Mouse (Mus musculus) heart, embryonic 13.5 days (tissue): ENCODE measurements at regions not wholly inside any gene's neighbourhood (a gene's known extent, or its start where the extent isn't known, plus 50 kb on each side); places are given as distances from the start of the nearest gene placed in this dataset.

ENCODE experiments used
- ATAC-seq: fragments of 200-750 bp; cut with Nextera tagmentation; 2 replicates; pipeline ENCODE4 v1.8.0; 2017; ENCODE audit warnings: moderate TSS enrichment; ENCODE audit not compliant: insufficient number of reproducible peaks, low FRiP score, low TSS enrichment; ENCODE audit errors: extremely low read depth
- H3K27ac ChIP-seq: fragments of 300-500 bp; sonication (generic); replicated peaks from 2 replicates; pipeline ENCODE4 v1.5.1; 2015; ENCODE audit warnings: moderate library complexity, mild to moderate bottlenecking, inconsistent platforms
- H3K27me3 ChIP-seq: fragments of 300-500 bp; sonication (generic); replicated peaks from 2 replicates; pipeline ENCODE4 v1.6.1; 2015; ENCODE audit warnings: mild to moderate bottlenecking, inconsistent platforms
- H3K36me3 ChIP-seq: fragments of 300-500 bp; sonication (generic); 2 replicates; pipeline ENCODE4 v1.6.1; 2015; ENCODE audit warnings: mild to moderate bottlenecking, inconsistent platforms
- H3K4me1 ChIP-seq: fragments of 300-500 bp; sonication (generic); 2 replicates; pipeline ENCODE4 v1.6.1; 2015; ENCODE audit warnings: inconsistent platforms
- H3K4me2 ChIP-seq: fragments of 300-500 bp; sonication (generic); 2 replicates; pipeline ENCODE4 v1.6.1; 2015; ENCODE audit warnings: inconsistent platforms, mild to moderate bottlenecking, moderate library complexity
- H3K4me3 ChIP-seq: fragments of 300-500 bp; sonication (generic); 2 replicates; pipeline ENCODE4 v1.5.1; 2015; ENCODE audit warnings: moderate library complexity, mild to moderate bottlenecking, inconsistent platforms
- H3K9ac ChIP-seq: fragments of 300-500 bp; sonication (generic); 2 replicates; pipeline ENCODE4 v1.6.1; 2015; ENCODE audit warnings: inconsistent platforms, mild to moderate bottlenecking, moderate library complexity
- H3K9me3 ChIP-seq: fragments of 300-500 bp; sonication (generic); 2 replicates; pipeline ENCODE4 v1.6.1; 2016; ENCODE audit warnings: inconsistent platforms
- WGBS: fragments of 180-500 bp; shearing (Covaris S2); methylation state at CpG from one replicate; pipeline ENCODE4 v1.1.7; 2015; ENCODE audit warnings: mixed read lengths; 5-methylcytosine and 5-hydroxymethylcytosine counted together

DNA sequence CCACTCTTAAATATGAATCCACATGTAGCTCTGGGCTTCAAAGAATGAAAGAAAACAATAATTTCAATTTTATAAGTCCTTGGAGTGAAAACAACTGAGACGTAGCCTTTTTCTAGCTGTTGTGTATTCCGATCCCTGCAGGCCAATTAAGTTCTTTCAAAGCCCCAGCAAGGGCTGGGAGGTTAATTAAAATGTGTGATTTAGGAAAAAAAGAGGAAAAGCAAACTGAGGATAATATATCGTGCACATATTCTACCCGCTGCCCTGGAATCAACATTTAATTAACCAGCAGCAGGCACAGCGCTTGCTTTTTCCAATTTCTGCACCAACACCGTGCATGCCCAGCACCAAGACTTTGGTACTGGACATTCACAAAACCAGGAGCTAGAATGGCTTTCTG is 167.0 kb downstream of the Nectin3 start:
- Histone ChIP-seq H3K27me3 (no peaks in the 10 kb centered on the region), H3K4me1 (no peaks in the 10 kb centered on the region), H3K4me3 (no peak overlapping the region), H3K36me3 (no peaks in the 10 kb centered on the region), H3K9me3 (0 out of 2 replicates have a peak, but pooled peaks cover 5% of the 10 kb centered on the region), H3K9ac (no peak overlapping the region), H3K27ac (no peak overlapping the region), H3K4me2 (no peak overlapping the region)
- WGBS = 86% methylated on average over 6 of the region's 6 CpGs
- no peak for ATAC-seq

DNA sequence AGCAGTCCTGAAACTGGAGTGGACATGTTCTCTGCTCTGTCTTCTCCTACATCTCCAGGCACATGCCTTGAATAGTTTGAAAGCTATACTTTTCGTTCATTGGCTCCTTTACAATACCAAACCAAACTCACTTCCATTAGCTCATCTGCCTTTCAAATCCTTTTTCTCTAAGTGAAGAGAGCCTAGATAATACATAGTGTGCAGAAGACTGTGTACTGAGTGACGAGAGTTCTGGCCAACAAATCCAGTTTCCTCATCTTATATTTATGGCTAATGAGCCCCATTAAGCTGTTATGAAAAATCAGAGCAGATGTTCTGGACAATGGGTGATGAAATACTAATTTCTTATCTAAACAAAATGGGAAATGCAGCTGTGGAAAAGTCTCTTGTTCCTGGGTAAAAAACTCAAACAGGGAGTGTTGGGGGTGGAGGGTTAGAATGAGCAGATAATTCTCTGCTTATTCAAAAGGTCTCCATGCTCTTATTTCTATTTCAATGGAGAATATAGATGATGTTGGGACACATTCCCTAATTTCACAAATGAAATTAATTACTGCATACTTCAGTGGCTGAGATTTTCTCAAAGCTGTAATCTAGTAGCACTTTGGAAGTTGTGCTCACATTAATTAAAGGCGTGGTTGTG is 144.3 kb upstream of the Gm4737 start:
- Histone ChIP-seq H3K27me3 (no peaks in the 10 kb centered on the region), H3K9me3 (no peaks in the 10 kb centered on the region), H3K9ac (no peak overlapping the region), H3K4me1 (peaks cover 7% of the 10 kb centered on the region; the same call in 1 of the 2 replicates), H3K27ac (no peak overlapping the region), H3K36me3 (no peaks in the 10 kb centered on the region), H3K4me3 (no peak overlapping the region), H3K4me2 (no peak overlapping the region)
- WGBS = 63% methylated on average over 3 of the region's 3 CpGs
- ATAC-seq = no peak

DNA sequence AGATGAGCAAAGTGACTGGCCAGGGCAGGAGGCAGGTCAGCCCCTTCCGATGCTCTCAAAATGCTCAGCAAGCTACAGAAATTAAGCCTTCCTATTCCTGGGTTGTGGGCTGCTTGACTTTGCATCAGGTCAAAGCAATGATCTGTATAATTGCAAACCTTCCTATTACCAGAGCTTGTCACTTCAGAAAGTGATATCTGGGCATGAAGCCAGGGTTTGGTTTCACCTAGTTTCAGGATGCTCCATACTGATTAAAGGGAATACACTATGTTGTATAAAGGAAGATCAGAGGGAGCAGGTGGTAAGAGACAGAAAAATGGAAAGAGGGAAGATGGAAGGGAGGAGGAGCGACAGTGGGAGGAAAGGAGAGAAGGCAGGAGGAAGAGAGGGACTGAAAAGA is 142.3 kb upstream of the Gm4737 start:
- Histone ChIP-seq H3K27ac (no peak overlapping the region), H3K4me3 (no peak overlapping the region), H3K9me3 (no peaks in the 10 kb centered on the region), H3K4me1 (peaks cover 12% of the 10 kb centered on the region), H3K27me3 (no peaks in the 10 kb centered on the region), H3K36me3 (no peaks in the 10 kb centered on the region), H3K4me2 (no peak overlapping the region), H3K9ac (no peak overlapping the region)
- no peak for ATAC-seq
- WGBS = 80% methylated on average over 2 of the region's 2 CpGs

DNA sequence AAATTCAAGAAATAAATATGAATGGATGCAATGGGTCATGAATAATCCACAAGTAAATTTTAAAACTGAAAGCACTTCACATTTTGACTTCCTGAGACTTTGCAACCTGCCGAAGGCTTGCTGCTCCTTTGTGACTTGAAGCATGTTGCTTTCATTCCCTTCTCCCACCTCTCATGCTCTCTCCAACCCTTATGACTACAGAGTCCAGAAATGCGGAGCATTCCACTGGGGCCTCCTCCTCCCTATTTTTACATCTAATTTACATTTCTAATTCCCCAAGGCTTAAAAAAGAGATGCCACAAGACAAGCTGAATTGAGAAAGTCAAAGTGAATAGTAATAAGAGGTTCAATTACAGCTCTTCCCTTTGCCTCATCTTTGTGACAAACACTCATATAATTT is 141.5 kb upstream of the Gm4737 start:
- Histone ChIP-seq H3K36me3 (no peaks in the 10 kb centered on the region), H3K4me1 (peaks cover 12% of the 10 kb centered on the region), H3K9ac (no peak overlapping the region), H3K4me2 (no peak overlapping the region), H3K9me3 (no peaks in the 10 kb centered on the region), H3K4me3 (no peak overlapping the region), H3K27me3 (no peaks in the 10 kb centered on the region), H3K27ac (no peak overlapping the region)
- WGBS = 48% methylated on average over 2 of the region's 2 CpGs
- ATAC-seq = no peak

DNA sequence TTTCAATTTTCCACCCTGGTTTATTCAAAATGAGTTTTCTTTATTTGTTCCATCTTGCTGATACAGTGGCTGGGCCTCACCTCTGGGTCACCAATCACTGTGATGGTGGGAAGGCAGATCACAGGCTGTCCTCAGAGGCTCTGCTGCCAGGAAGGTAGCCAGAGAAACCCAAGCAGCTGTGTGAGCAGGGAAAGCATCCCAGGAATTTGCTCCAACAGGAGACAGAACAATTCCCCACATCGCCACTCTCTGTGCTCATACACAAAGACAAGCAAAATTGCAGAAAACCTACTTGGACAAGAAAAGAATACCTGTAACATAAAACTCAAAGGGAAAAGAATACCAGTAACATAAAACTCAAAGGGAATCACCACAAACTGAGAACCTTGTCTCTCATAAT is 139.0 kb upstream of the Gm4737 start:
- 32% methylated on average over 1 of the region's 1 CpGs for WGBS
- H3K36me3 ChIP-seq = no peaks in the 10 kb centered on the region
- H3K4me2 ChIP-seq = no peak overlapping the region
- H3K4me1 ChIP-seq = peaks cover 12% of the 10 kb centered on the region
- no peaks in the 10 kb centered on the region for H3K9me3 ChIP-seq
- H3K9ac ChIP-seq = no peak overlapping the region
- H3K27ac ChIP-seq = no peak overlapping the region
- H3K4me3 ChIP-seq = no peak overlapping the region
- no peaks in the 10 kb centered on the region for H3K27me3 ChIP-seq
- ATAC-seq = no peak

DNA sequence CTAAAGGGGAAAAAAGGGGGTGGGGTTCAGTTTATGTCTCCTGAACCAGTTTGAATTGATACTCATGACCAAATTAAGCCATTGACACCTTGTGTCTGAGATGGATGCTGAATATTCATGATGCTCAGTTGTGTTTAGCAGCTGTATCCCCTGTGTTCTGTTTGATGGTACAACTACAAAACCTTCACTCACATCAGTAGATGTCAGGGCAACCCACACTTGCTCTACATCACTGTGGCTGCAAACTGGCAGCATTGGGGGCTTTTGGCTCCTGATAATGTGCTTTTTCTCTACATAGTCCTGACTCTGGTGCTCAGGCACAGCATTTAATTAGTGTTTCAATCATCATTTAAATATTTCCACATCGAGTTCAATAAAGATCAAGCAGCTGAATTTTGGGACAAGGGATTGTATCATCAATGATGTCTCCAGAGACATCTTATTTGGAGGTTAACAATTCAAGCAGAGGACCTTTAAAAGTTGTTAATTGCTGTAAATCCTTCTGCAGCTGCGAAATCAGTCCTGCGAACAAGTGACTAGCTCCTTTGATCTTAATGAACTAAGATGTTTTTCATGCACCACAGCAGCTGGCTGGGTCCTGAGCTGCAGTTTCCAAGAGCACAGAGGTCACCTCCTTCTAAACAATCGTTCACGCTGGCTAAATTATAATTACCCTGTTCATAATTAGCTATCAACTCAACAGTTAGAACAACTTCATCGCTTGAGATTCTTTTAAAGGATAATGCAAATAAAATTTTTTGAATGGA is 136.4 kb upstream of the Gm4737 start:
- H3K27ac ChIP-seq = no peak overlapping the region
- H3K4me2 ChIP-seq = no peak overlapping the region
- peaks cover 8% of the 10 kb centered on the region for H3K4me1 ChIP-seq
- H3K9ac ChIP-seq = no peak overlapping the region
- no peaks in the 10 kb centered on the region for H3K9me3 ChIP-seq
- ATAC-seq = no peak
- H3K36me3 ChIP-seq = no peaks in the 10 kb centered on the region
- H3K27me3 ChIP-seq = no peaks in the 10 kb centered on the region
- no peak overlapping the region for H3K4me3 ChIP-seq
- WGBS = 73% methylated on average over 6 of the region's 6 CpGs

DNA sequence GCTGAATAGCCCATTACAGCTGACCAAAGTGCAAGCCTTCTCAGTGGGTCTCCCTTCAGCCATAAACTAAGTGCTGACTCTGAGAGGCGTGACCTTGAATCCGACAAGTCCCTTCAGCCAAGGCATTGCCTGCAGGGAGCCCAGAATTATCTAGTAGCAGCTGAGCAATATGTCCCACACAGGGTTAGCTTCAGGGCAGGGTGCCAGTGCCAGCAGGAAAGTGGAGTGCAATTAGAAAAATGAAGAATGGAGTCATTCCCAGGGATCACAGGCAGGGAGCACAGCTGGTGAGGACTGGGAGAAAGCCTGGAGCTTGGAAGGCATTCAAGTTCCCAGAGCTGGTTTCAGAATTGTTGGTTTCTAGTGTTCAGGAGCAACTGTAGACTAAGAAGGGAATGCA is 135.3 kb upstream of the Gm4737 start:
- Histone ChIP-seq H3K9ac (no peak overlapping the region), H3K4me2 (no peak overlapping the region), H3K4me1 (peaks cover 5% of the 10 kb centered on the region; the same call in 1 of the 2 replicates), H3K27me3 (no peaks in the 10 kb centered on the region), H3K4me3 (no peak overlapping the region), H3K9me3 (no peaks in the 10 kb centered on the region), H3K36me3 (no peaks in the 10 kb centered on the region), H3K27ac (peak overlapping the region; percentile 25)
- ATAC-seq = no peak
- 30% methylated on average over 2 of the region's 2 CpGs for WGBS

DNA sequence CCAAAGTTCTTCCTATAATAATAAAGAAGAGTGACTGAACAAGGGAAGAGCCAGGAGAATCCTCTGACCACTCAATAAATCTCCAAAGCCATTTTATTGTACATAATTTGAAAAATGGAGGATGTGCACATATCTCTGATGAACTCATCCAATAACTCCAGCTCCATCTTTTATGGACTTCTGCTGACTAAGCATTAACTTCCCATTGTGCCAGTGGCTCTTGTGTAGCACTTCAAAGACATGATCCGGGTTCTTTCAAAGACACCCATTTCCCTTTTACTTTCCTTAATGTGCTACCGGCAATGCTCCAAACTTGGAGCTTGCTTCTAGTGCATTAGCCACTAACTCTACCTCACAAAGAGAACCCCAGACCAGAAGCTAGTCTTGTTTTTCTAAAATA is 112.7 kb upstream of the Gm4737 start:
- no peaks in the 10 kb centered on the region for H3K27me3 ChIP-seq
- no peak overlapping the region for H3K9ac ChIP-seq
- ATAC-seq = no peak
- no peak overlapping the region for H3K4me3 ChIP-seq
- no peak overlapping the region for H3K27ac ChIP-seq
- no peak overlapping the region for H3K4me2 ChIP-seq
- WGBS = 87% methylated on average over 2 of the region's 2 CpGs
- H3K36me3 ChIP-seq = no peaks in the 10 kb centered on the region
- no peaks in the 10 kb centered on the region for H3K9me3 ChIP-seq
- H3K4me1 ChIP-seq = no peaks in the 10 kb centered on the region

DNA sequence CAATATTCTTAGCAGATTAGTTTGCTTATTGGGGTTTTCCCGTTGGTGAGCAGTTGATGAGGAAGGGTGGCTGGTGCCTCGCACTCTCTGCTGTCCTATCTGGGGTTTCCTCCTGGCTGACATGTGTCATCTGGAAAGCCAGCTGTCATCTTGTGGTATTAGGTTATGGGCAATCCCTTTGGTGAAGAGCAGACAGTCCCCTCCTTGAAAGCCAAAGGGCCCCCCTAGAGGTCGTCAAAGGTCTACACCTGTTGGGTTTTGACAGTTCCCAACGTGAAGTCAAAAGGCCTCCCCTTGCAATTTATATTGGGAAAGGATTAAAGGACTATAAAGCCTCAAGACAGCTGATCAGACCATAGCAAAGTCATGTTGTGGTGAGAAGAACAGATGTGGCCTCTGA is 96.8 kb upstream of the Gm4737 start:
- 61% methylated on average over 4 of the region's 4 CpGs for WGBS
- H3K4me2 ChIP-seq = no peak overlapping the region
- no peak overlapping the region for H3K9ac ChIP-seq
- H3K9me3 ChIP-seq = no peaks in the 10 kb centered on the region
- no peaks in the 10 kb centered on the region for H3K36me3 ChIP-seq
- no peaks in the 10 kb centered on the region for H3K27me3 ChIP-seq
- no peak overlapping the region for H3K27ac ChIP-seq
- ATAC-seq = no peak
- H3K4me3 ChIP-seq = no peak overlapping the region
- H3K4me1 ChIP-seq = no peaks in the 10 kb centered on the region

DNA sequence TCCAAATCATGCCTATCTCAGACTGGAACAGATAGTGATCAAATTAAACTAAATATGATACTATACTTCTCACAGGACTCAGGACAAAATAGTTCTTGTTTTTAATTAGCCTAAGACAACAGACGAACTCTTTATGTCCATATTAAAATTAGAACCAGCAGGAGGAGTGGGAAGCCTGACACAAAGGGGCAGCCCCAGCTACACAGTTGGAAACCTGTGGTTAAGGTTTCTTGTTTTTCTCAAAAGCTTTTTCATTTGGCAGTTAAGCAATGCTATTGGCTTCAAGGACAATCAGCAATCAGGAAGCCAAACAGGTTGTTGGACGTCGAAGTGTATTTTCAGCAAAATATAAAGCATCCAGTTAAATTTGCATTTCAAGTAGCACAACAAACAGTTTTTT is 96.1 kb upstream of the Gm4737 start:
- Histone ChIP-seq H3K4me3 (no peak overlapping the region), H3K27ac (no peak overlapping the region), H3K36me3 (no peaks in the 10 kb centered on the region), H3K4me1 (no peaks in the 10 kb centered on the region), H3K9me3 (no peaks in the 10 kb centered on the region), H3K27me3 (no peaks in the 10 kb centered on the region), H3K4me2 (no peak overlapping the region), H3K9ac (no peak overlapping the region)
- ATAC-seq = no peak
- WGBS = 70% methylated on average over 3 of the region's 3 CpGs

DNA sequence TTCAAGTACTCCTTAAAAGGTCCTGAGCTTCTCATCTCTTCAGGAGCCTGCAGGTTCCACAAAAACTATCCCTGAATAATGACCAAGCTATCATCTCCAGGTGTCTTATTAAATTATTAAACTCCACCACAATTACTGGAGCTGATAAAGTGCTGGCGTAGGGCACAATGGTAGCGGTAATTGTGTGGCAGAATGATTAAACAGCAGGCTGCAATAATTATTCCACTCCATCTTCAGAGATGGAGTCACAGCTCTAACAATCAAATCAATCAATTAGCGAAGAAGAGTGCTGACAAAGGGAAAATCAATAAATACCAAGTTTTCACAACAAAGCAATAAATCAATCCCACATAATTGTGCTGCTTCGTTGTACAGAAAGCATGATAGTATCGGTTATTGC is 90.7 kb upstream of the Gm4737 start:
- WGBS = 82% methylated on average over 5 of the region's 5 CpGs
- no peak for ATAC-seq

DNA sequence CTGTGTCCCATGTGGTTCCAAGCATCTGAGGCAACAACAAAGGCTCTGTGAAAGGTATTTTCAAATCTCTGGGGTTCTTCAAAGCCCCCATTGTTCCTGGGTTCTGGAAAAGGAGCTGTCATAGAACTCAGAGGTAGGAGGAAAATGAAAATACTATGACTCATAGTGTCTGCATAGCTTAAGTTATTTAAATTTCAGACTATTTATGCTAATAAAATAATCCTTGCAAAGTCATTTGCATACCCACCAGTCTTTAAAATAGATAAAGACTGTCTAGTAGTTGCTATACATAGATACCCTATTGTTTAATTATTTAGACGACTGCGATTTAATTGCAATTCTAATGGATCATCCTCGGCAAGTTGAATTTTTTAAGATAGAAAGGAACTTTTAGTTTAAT is 73.9 kb upstream of the Gm4737 start:
- no peak overlapping the region for H3K9ac ChIP-seq
- H3K27ac ChIP-seq = no peak overlapping the region
- no peaks in the 10 kb centered on the region for H3K9me3 ChIP-seq
- no peaks in the 10 kb centered on the region for H3K36me3 ChIP-seq
- H3K4me2 ChIP-seq = no peak overlapping the region
- WGBS = 82% methylated on average over 3 of the region's 3 CpGs
- no peak overlapping the region for H3K4me3 ChIP-seq
- H3K27me3 ChIP-seq = no peaks in the 10 kb centered on the region
- ATAC-seq = no peak
- H3K4me1 ChIP-seq = no peaks in the 10 kb centered on the region

More for the DNA sequence above, 90.7 kb upstream of the Gm4737 start:
- H3K36me3 ChIP-seq = no peaks in the 10 kb centered on the region
- no peak overlapping the region for H3K27ac ChIP-seq
- H3K9ac ChIP-seq = no peak overlapping the region
- no peaks in the 10 kb centered on the region for H3K9me3 ChIP-seq
- no peak overlapping the region for H3K4me3 ChIP-seq
- no peak overlapping the region for H3K4me2 ChIP-seq
- H3K27me3 ChIP-seq = no peaks in the 10 kb centered on the region
- H3K4me1 ChIP-seq = no peaks in the 10 kb centered on the region
